Mouse (Mus musculus): ENCODE results near the gene Gm37240. TPM values are rescaled to one million over a fixed set of nuclear protein-coding genes. Genes with fewer than 3 reads are reported as not detected.

Gene Gm37240
- polyA plus RNA-seq, 1 experiment from 2014 or later: 1.1 TPM

DNA sequence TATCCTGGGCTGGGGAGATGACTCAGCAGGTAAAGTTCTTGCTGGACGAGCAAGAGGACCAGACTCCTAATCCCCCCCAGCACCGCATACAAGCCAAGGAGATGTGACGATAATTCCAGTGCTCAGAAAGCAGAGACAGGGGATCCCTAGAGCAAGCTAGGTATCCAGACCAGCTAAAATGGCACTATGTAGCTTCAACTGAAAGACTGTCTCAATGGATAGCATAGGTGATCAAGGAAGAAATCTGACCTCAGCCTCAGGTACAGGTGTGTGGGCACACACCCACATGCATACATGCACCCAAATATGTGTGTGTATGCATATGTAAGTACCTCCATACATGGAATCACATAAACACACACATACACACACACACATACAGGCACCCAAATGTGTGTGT is 161.3 kb downstream of the Gm37240 start:
- Histone ChIP-seq H3K4me2 (replicated peaks) (no peak overlapping the region), H3K27me3 (replicated peaks) (no peaks in the 10 kb centered on the region), H3K9ac (no peak overlapping the region), H3K36me3 (no peaks in the 10 kb centered on the region), H3K4me1 (no peaks in the 10 kb centered on the region), H3K4me3 (no peak overlapping the region), H3K9me3 (no peaks in the 10 kb centered on the region), H3K27ac (no peak overlapping the region)
- WGBS: 89% methylated on average over 3 of the region's 3 CpGs
- no peak for ATAC-seq (ENCODE audit: low FRiP score, low read depth)

DNA sequence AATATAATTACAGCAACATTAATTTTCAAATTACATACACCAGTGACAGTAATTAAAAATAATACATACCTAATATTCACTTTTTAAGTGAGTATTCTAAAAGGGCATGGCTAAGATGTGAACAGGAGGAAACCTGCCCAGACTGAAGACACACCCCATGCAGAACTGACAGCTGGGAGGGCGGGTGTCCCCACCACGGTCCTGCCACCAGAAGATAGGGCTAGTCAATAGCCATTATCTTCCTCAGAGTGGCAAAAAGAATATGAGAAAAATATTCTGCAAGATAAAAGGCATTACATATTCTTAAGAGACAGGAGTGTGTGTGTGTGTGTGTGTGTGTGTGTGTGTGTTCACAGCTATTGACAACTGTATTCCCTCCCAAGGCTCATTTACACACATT is 162.2 kb downstream of the Gm37240 start:
- Histone ChIP-seq H3K4me3 (no peak overlapping the region), H3K9ac (no peak overlapping the region), H3K4me2 (replicated peaks) (no peak overlapping the region), H3K27ac (no peak overlapping the region), H3K27me3 (replicated peaks) (no peaks in the 10 kb centered on the region), H3K4me1 (no peaks in the 10 kb centered on the region), H3K36me3 (no peaks in the 10 kb centered on the region), H3K9me3 (no peaks in the 10 kb centered on the region)
- WGBS: 75% methylated on average over 2 of the region's 2 CpGs
- ATAC-seq (ENCODE audit: low FRiP score, low read depth): no peak

DNA sequence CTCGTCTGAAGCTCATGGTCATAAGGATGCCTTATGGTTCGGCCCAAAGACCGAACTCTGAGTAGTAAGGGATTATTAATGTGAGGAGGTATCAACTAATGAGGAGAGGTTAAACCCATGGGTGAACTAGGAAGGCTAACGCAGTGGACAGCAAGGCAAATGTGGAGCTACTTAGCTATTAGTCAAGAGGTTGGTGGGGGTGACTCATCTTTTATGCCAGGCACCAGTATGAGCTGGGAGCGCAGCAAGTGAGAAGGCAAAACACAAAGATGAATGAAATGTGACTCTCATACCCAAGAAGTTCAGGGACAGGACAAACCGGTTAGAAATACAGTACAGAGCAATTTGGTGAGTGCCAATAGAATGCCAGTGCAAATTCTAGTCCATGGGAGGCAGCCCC is 164.7 kb downstream of the Gm37240 start:
- no peaks in the 10 kb centered on the region for H3K36me3 ChIP-seq
- WGBS: 86% methylated on average over 6 of the region's 6 CpGs
- no peak overlapping the region for H3K27ac ChIP-seq
- no peaks in the 10 kb centered on the region for H3K9me3 ChIP-seq
- ATAC-seq (ENCODE audit: low FRiP score, low read depth): no peak
- no peaks in the 10 kb centered on the region for H3K27me3 ChIP-seq (replicated peaks)
- H3K4me1 ChIP-seq: no peaks in the 10 kb centered on the region
- H3K4me3 ChIP-seq: no peak overlapping the region
- H3K9ac ChIP-seq: no peak overlapping the region
- no peak overlapping the region for H3K4me2 ChIP-seq (replicated peaks)

DNA sequence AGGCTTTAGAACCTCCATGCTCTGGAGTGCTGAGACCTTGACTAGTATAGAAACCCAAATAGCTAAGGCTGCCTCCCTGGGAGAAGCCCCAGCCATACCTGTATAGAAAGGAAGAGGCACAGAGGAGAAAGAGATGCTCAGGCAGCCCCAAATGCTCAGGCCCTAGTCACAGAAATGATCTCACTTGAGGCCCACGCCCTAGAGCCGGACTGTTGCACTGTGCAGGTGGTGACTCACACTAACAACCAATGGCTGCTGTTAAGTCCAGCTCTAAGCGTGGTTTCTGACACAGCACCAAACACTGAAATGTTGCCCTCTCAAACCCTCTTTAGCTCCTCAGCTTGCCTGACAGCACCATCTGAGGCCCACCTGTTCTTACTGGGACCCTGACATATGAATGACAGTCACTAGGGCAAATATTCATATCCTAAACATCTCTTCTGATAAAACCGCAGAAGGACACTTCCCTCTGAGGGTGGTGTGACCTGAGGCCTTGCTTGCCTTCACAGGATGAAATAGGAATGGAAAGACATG is 171.5 kb downstream of the Gm37240 start:
- Histone ChIP-seq H3K4me2 (replicated peaks) (no peak overlapping the region), H3K9me3 (no peaks in the 10 kb centered on the region), H3K27me3 (replicated peaks) (no peaks in the 10 kb centered on the region), H3K27ac (no peak overlapping the region), H3K4me3 (no peak overlapping the region), H3K4me1 (no peaks in the 10 kb centered on the region), H3K9ac (no peak overlapping the region), H3K36me3 (no peaks in the 10 kb centered on the region)
- WGBS: 89% methylated on average over 4 of the region's 4 CpGs
- ATAC-seq (ENCODE audit: low FRiP score, low read depth): no peak

DNA sequence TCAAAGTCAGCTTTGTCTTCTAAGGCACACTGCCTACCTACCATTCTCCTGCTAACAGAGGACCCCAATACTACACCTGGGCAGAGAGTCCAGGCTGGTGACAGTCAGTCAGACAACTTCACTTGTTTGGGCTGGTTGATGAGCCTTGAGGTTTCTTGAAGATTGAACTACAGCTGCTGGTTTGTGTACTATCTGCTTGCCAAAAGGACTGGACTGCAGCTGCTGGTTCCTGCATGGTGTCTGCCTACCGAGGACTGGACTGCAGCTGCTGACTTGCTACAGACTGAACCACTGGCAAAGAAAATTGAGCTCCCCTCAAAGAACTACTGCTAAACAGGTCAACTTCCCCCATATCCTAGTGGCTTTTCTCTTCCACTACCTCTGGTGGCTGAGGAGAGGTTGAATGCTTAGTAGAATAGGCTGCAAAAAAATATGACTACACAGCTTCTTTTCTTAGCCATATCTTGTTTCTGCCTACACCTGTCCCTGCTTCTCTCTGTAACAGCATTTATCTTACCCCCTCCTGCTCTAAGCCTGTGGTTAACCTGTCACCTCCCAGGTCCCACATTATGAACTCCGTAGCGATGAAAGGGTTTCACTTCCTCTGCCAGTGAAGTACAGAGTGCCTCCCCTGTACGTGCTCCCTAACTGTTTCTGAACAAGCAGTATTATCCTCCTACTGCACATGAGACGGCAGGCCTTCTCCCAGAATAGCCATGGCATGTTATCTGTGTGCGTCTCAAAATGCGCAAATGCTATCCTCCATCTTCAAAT is 173.2 kb downstream of the Gm37240 start:
- Histone ChIP-seq H3K4me1 (no peaks in the 10 kb centered on the region), H3K27ac (no peak overlapping the region), H3K4me2 (replicated peaks) (no peak overlapping the region), H3K27me3 (replicated peaks) (no peaks in the 10 kb centered on the region), H3K36me3 (no peaks in the 10 kb centered on the region), H3K9me3 (no peaks in the 10 kb centered on the region), H3K4me3 (no peak overlapping the region), H3K9ac (no peak overlapping the region)
- no peak for ATAC-seq (ENCODE audit: low FRiP score, low read depth)
- WGBS: 86% methylated on average over 7 of the region's 7 CpGs

DNA sequence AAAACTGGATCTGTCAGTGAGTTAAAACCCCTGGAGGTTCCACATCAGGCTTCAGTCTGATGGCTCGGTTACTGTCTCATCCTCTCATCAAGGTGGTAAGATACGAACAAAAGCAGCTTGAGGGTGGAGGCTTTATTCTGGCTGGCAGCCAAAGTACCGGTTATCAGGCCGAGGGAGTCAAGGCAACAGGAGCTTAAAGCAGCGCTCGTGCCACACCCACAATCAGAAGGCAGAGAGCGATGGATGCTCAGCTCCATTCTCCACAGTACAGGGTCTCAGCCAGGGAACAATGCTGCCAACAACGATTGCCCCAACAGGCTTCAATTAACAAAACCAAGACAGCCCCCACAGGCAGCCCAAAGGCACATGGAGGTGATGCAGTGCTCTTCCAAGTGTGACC is 176.6 kb downstream of the Gm37240 start:
- H3K4me2 ChIP-seq (replicated peaks): no peak overlapping the region
- ATAC-seq (ENCODE audit: low FRiP score, low read depth): no peak
- H3K4me3 ChIP-seq: no peak overlapping the region
- H3K9ac ChIP-seq: no peak overlapping the region
- H3K36me3 ChIP-seq: no peaks in the 10 kb centered on the region
- no peaks in the 10 kb centered on the region for H3K27me3 ChIP-seq (replicated peaks)
- H3K9me3 ChIP-seq: no peaks in the 10 kb centered on the region
- H3K4me1 ChIP-seq: no peaks in the 10 kb centered on the region
- whole genome bisulfite sequencing: 62% methylated on average over 8 of the region's 8 CpGs
- H3K27ac ChIP-seq: no peak overlapping the region

DNA sequence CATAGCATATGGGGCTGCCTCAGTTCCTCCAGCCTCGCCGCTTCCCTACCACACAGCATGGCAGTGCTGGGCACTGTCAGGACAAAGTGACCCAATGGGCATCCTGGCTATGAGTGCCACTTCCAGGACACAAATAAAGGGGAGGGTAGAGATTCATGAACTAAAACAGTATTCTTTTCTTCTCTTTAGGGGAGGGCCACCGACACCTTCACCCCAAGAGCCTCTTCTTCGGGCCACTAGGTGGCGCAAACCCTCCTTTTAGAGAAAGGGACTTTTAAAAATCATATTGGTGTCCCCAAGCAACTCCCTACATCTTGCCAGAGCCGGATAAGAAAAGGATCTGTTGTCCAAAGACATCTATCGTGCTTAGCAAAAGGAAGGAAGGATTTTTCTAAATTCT is 179.9 kb downstream of the Gm37240 start:
- no peak overlapping the region for H3K27ac ChIP-seq
- no peak overlapping the region for H3K4me3 ChIP-seq
- no peaks in the 10 kb centered on the region for H3K4me1 ChIP-seq
- H3K4me2 ChIP-seq (replicated peaks): no peak overlapping the region
- H3K9me3 ChIP-seq: no peaks in the 10 kb centered on the region
- 42% methylated on average over 7 of the region's 7 CpGs for WGBS
- H3K36me3 ChIP-seq: no peaks in the 10 kb centered on the region
- H3K27me3 ChIP-seq (replicated peaks): no peaks in the 10 kb centered on the region
- H3K9ac ChIP-seq: no peak overlapping the region
- ATAC-seq (ENCODE audit: low FRiP score, low read depth): no peak

DNA sequence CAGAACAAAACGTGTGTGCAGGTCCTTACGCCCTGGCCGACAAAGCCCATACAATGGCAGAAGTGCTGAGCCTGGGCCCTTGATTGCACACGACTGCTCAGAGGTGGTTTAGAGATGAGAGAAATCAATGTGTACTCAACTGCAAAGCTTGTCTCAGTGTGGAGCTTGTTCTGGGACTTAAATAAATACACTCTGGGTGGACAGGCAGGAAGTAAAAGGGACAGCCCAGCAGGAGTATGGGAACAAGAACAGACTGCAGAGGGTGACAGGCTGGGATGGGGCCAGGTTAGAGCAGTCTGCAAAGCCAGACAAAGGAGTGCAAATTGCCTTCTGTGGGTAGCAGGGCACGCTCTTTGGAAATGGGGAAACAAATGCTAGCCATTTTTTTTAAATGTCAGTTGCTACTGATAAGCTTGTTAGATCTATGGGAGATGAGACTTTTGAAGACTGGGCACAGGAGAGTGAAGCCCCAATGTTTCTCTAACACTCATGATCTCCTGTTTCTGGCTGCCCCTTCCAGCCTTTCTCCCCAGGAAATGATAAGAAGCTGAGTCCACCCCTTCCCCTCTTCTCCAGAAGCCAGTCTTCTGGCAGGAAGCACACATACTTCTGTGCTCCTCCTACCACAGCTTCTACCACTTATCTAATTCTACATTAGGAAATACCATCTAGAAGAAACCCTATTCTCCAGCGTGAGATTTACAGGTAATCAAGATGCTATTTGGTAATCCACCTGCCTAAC is 184.0 kb downstream of the Gm37240 start:
- Histone ChIP-seq H3K9ac (no peak overlapping the region), H3K27me3 (replicated peaks) (no peaks in the 10 kb centered on the region), H3K36me3 (no peaks in the 10 kb centered on the region), H3K27ac (no peak overlapping the region), H3K9me3 (no peaks in the 10 kb centered on the region), H3K4me2 (replicated peaks) (no peak overlapping the region), H3K4me3 (no peak overlapping the region), H3K4me1 (no peaks in the 10 kb centered on the region)
- ATAC-seq (ENCODE audit: low FRiP score, low read depth): no peak
- WGBS: 40% methylated on average over 6 of the region's 6 CpGs

DNA sequence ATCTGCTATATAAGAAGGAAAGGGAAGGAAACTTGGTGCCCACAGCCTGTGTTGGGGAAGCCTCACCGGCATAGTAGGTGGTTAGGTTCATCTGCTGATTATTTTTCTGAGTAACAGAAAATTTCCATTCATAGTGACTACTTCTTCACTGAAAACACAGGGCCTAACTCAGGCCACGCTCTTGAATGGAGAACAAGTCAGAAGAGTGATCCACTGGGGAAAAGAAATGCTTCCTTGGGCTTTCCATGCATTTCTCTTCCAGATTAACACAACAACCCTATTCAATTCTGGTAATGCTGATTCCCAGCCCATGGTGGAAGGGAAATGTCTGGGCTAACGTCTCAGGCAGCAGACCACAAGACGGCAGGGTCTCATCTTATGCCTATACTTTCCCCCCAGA is 188.8 kb downstream of the Gm37240 start:
- H3K27ac ChIP-seq: no peak overlapping the region
- 89% methylated on average over 4 of the region's 4 CpGs for WGBS
- H3K4me3 ChIP-seq: no peak overlapping the region
- H3K4me2 ChIP-seq (replicated peaks): no peak overlapping the region
- no peaks in the 10 kb centered on the region for H3K27me3 ChIP-seq (replicated peaks)
- no peaks in the 10 kb centered on the region for H3K4me1 ChIP-seq
- no peak for ATAC-seq (ENCODE audit: low FRiP score, low read depth)
- no peak overlapping the region for H3K9ac ChIP-seq
- no peaks in the 10 kb centered on the region for H3K36me3 ChIP-seq
- H3K9me3 ChIP-seq: no peaks in the 10 kb centered on the region

DNA sequence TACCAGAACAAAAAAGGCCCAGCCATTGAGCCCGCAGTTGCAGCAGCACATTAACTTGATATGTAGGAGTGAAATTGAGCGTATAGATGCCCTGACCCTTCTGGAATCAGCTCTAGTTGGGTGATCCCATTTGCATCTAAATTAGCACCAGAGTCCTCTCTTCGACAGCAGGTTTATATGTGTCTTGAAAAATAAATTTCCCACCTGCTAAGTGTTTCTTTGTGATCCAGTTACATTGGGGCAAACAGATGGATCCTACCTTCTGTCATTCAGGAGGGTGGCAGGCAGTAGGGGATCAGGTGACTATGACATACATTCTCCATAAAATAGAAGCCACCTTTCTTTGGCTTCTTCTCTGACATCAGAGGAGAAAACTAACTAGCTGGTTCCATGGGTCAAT is 192.3 kb downstream of the Gm37240 start:
- Histone ChIP-seq H3K9ac (no peak overlapping the region), H3K27ac (no peak overlapping the region), H3K4me2 (replicated peaks) (no peak overlapping the region), H3K4me1 (no peaks in the 10 kb centered on the region), H3K36me3 (no peaks in the 10 kb centered on the region), H3K27me3 (replicated peaks) (no peaks in the 10 kb centered on the region), H3K4me3 (no peak overlapping the region), H3K9me3 (no peaks in the 10 kb centered on the region)
- 59% methylated on average over 3 of the region's 3 CpGs for WGBS
- ATAC-seq (ENCODE audit: low FRiP score, low read depth): no peak

DNA sequence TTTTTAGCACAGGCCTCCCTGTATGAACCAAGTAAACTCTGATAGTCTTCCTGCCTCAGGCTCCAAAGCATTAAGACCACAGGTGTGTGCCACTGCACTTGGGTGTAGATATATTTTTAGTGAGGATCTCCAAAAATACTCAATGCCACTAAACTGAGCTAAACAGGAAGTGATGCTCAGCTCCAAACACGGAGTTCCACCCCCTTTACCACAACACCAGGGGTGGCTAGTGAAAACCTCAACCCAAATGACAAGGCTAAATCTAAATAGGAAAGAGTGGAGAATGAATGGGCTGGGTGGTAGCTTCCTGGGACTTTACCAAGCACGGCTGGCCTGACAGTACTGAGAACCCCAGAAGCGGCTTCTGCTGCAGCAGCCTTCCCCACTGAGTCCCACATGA is 194.3 kb downstream of the Gm37240 start:
- Histone ChIP-seq H3K36me3 (no peaks in the 10 kb centered on the region), H3K4me1 (no peaks in the 10 kb centered on the region), H3K27me3 (replicated peaks) (no peaks in the 10 kb centered on the region), H3K9ac (no peak overlapping the region), H3K9me3 (no peaks in the 10 kb centered on the region), H3K4me3 (no peak overlapping the region), H3K27ac (no peak overlapping the region), H3K4me2 (replicated peaks) (no peak overlapping the region)
- ATAC-seq (ENCODE audit: low FRiP score, low read depth): no peak
- WGBS: 55% methylated on average over 3 of the region's 3 CpGs

DNA sequence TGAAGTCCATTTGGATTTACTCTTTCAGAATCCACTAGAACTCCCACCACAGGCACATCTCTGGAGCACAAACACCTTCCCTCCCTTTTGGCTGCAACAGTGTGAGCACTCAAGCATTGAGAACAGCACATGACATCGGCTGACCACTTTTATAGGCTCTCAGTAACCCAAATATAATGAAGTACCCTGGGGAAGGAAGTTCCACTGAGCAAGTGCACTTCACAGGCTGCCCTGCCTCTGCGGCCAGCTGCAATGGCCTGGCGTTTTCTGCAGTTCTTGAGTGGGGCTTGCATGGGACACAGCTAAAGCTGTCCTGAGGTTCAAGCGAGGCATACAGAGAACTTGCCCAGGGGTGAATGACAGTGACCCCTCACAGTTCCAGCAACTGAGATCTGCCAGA is 196.2 kb downstream of the Gm37240 start:
- H3K27ac ChIP-seq: no peak overlapping the region
- no peak for ATAC-seq (ENCODE audit: low FRiP score, low read depth)
- no peaks in the 10 kb centered on the region for H3K36me3 ChIP-seq
- H3K4me2 ChIP-seq (replicated peaks): no peak overlapping the region
- 66% methylated on average over 4 of the region's 4 CpGs for WGBS
- H3K9ac ChIP-seq: no peak overlapping the region
- H3K4me3 ChIP-seq: no peak overlapping the region
- H3K27me3 ChIP-seq (replicated peaks): no peaks in the 10 kb centered on the region
- no peaks in the 10 kb centered on the region for H3K9me3 ChIP-seq
- H3K4me1 ChIP-seq: no peaks in the 10 kb centered on the region

DNA sequence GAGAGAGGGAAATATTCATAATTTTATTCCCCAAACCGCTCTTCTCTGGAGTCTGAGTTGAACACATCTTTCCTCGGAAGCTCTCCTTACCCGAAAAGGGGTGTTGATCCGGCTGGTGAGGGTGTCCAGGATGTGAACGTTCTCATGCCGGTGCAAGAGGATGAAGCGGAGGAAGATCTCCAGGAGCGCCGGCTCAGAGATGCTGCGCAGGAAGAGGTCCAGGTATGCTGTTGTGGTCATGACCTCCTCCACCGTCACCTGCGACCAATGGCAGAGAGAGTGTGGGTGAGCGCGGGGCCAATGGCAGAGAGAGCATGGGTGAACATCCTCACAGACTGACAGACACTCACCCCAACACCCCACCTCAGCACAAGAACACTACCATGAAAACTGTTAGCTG is 199.0 kb downstream of the Gm37240 start:
- no peak for ATAC-seq (ENCODE audit: low FRiP score, low read depth)
- 94% methylated on average over 14 of the region's 14 CpGs for whole genome bisulfite sequencing
- Histone ChIP-seq H3K4me1 (no peaks in the 10 kb centered on the region), H3K36me3 (no peaks in the 10 kb centered on the region), H3K27ac (no peak overlapping the region), H3K9me3 (no peaks in the 10 kb centered on the region), H3K27me3 (replicated peaks) (no peaks in the 10 kb centered on the region), H3K4me2 (replicated peaks) (no peak overlapping the region), H3K9ac (no peak overlapping the region), H3K4me3 (no peak overlapping the region)

Data from neural tube, embryonic 12.5 days (tissue).